Mouse (Mus musculus) adrenal gland, adult 10 weeks (tissue): Measurements from ENCODE around the gene Trim6. TPM values are rescaled to one million over a fixed set of nuclear protein-coding genes. Genes with fewer than 3 reads are reported as not detected.

Experiments used
- polyA plus RNA-seq: library from polyadenylated mRNA; stranded (reverse); fragments of 350-450 nt; fragmentation: Illumina TruSeq; extraction: RNeasy Lipid Tissue Mini Kit (QIAGEN cat#74804); gene quantifications from one replicate; pipeline ENCODE4 v1.2.3, GENCODE M21; 2014; ENCODE audit warnings: low read depth, low replicate concordance

Trim6 gene
- polyA plus RNA-seq = 1.0 TPM

DNA sequence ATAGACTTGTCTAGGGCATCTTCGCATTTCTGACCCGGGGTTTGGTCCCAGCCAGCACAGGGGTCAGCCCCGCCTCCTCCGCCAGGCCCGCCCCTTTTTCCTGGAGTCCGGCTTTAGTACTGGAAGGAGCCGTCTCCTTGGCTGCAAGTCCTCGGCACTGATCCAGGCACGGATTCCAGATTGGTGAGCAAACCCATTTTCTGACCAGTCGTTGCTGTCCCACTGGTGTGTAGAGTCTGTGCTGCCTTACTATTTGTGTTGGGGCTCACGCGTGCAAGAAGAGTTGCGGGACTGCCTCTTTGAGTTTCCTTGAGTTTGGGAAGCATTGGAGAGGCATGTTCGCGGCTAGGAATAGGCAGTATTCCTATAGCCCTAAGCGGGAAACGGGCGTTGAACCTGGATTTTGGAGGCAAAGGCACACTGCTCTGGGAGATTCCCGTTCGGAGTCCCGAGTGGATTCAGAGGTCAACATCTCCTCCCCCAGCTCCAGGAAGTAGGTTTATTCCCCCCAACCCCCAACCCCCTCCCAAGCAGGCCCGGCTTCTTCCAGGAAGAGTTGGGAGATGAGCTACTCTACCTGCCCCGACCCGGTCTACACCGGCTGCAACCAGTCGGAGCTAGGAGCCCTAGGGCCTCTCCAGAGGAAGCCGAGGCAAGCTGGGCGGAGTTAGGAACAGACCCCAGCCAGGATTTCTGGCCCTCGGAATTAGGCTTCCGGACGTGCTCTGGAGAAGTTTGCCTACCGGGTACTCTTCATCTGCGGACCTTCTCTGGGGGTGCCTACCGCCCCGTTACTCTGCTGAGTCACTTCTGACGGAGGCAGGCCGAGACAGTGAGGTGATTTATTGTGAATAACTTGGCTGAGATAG is at the start of gene Trim6:
Trim6 (plus strand) TSS at position 93 of the 869 bp plus-strand sequence.

DNA sequence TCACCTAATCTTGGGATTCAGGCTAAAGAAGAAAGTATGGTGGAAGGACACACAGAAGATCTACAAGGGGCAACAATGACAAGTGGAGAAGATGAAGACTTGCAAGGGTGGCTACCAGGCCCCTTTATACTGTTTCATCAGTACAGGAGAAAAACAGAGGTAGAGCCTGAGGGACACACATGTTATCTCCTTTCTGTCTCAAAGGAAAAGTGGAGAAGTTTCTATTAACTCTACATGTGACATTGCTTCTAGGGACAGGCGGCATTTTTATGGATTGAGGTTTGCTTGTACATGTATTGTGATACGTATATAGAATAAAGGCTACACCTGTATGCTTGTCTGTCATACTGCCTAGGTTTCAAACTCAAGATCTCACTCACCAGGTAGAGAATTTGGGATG is 35.3 kb upstream of the Trim6 start, which contains the start of gene Olfr648:
Olfr648 (minus strand) TSS at position 101 of the 400 bp plus-strand sequence.

DNA sequence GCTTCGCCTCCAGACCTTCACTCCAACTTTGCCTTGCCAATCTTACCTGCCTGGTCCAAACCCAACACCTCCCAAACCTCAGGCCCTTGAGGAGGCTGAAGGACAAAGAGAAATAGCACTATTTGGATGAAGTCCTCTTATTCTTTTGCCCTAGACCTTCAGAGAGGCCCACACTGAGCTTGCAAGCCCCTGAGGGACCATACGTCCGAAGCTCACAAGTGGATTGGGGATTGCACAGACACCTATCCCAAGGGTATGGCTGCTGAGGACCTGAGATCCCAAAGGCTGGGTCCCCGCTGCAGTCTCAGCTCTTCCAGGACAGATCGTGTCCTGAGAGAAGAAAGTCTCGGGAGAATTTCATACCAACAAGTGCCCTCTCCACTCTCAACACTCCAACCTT is 22.7 kb upstream of the Trim6 start, which contains the start of gene Olfr649:
Olfr649 (minus strand) TSS at position 101 of the 400 bp plus-strand sequence.

DNA sequence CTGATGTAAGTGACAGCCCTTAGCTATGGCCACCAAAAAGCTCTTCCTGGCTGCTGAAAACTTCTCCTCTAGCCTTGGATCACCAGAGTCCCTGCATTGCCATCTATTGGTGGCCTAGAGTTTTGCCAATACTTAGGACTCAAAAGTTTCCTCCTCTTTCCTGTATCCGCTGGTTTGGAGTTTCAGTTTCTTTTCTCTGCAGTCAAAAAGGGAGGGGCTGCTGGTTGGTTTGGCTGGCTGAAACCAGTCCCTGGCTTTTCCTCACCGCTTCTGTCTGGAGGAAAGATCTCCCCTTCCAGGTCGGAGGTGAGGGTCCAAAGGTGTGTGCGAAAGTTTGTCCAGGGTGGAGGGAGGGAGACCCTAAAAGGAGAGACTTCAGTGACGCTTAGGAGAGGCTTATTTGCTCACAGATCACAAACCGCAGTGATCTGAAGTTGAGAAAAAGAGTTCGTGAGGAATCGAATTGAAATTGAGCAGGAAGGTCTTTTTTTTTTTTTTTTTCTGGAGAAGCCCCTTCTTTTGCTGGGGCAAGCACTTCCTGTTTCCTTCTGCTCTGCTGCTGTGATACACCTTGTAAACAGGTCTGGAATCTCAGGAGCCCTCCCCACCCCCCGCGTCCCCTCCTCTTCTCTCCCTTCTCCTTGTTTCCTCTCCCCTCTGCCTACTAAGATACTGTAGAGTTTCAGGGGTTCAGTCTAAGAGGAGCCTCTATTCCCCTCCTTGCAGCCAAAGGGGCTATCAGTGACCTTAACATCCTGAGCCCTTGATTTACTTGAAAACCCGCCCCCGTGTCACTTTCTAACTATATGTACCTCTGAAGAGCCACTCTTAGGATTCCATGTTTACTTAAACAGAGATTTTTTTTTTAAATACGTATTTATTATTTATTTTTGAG is 25.9 kb downstream of the Trim6 start, which contains the start of gene Trim34a:
Trim34a (plus strand) TSS at position 171 of the 895 bp plus-strand sequence.

Other genes starting within 250 kb of the Trim6 start
- gene Olfr635, start 247.6 kb upstream of the Trim6 start, polyA plus RNA-seq = not detected
- not detected for gene Olfr638, start 220.0 kb upstream of the Trim6 start, polyA plus RNA-seq
- not detected for gene Olfr639, start 201.5 kb upstream of the Trim6 start, polyA plus RNA-seq
- not detected for gene Olfr640, start 193.2 kb upstream of the Trim6 start, polyA plus RNA-seq
- gene Olfr641, start 183.3 kb upstream of the Trim6 start, polyA plus RNA-seq = not detected
- gene Olfr642, start 166.1 kb upstream of the Trim6 start, polyA plus RNA-seq = not detected
- not detected for gene 4930516K23Rik, start 157.3 kb upstream of the Trim6 start, polyA plus RNA-seq
- not detected for gene Olfr644, start 146.9 kb upstream of the Trim6 start, polyA plus RNA-seq
- gene Olfr645, start 133.3 kb upstream of the Trim6 start, polyA plus RNA-seq = not detected
- not detected for gene Olfr646, start 113.9 kb upstream of the Trim6 start, polyA plus RNA-seq
- not detected for gene Ubqln5, start 89.0 kb upstream of the Trim6 start, polyA plus RNA-seq
- not detected for gene Olfr643, start 81.4 kb upstream of the Trim6 start, polyA plus RNA-seq
- not detected for gene Ubqln3, start 75.5 kb upstream of the Trim6 start, polyA plus RNA-seq
- not detected for gene Ubqlnl, start 68.2 kb upstream of the Trim6 start, polyA plus RNA-seq
- not detected for gene Olfm5, start 54.0 kb upstream of the Trim6 start, polyA plus RNA-seq
- gene Olfr648, start 35.4 kb upstream of the Trim6 start, polyA plus RNA-seq = not detected
- gene Olfr649, start 22.8 kb upstream of the Trim6 start, polyA plus RNA-seq = not detected
- gene Trim34a, start 25.7 kb downstream of the Trim6 start, polyA plus RNA-seq = 37.6 TPM
- gene Trim5, start 69.3 kb downstream of the Trim6 start, polyA plus RNA-seq = 11.2 TPM
- gene Trim12a, start 96.7 kb downstream of the Trim6 start, polyA plus RNA-seq = 44.0 TPM
- not detected for gene Trim34b, start 110.7 kb downstream of the Trim6 start, polyA plus RNA-seq
- gene Trim12c, start 134.6 kb downstream of the Trim6 start, polyA plus RNA-seq = 52.3 TPM
- gene Trim30b, start 151.1 kb downstream of the Trim6 start, polyA plus RNA-seq = 0.58 TPM
- gene Trim30c, start 182.0 kb downstream of the Trim6 start, polyA plus RNA-seq = not detected
- gene Trim30a, start 246.4 kb downstream of the Trim6 start, polyA plus RNA-seq = 72.7 TPM